Mouse (Mus musculus) liver, embryonic 14.5 days (tissue): Measurements from ENCODE around the gene Lrtm2. TPM values are rescaled to one million over a fixed set of nuclear protein-coding genes. Genes with fewer than 3 reads are reported as not detected.

Experiments
- ATAC-seq: fragments of 200-750 bp; cut with Nextera tagmentation; 2 replicates; pipeline ENCODE4 v1.8.0; 2017; ENCODE audit warnings: moderate number of reproducible peaks, mild to moderate bottlenecking, moderate library complexity; ENCODE audit not compliant: insufficient read depth
- DNase-seq, 3 experiments: peaks; one replicate each; pipeline ENCODE4 v3.0.0-alpha.2; 2012 to 2013; ENCODE audit warnings: low read depth in 3 of 3, low spot score in 3 of 3
- H3K27ac ChIP-seq: fragments of 300-500 bp; sonication (generic); 2 replicates; pipeline ENCODE4 v1.5.1; 2014; ENCODE audit warnings: moderate library complexity, mild to moderate bottlenecking, control low read depth, inconsistent platforms
- H3K27me3 ChIP-seq: fragments of 300-500 bp; sonication (generic); 2 replicates; pipeline ENCODE4 v1.6.1; 2014; ENCODE audit warnings: mild to moderate bottlenecking, low read length, moderate library complexity; ENCODE audit not compliant: control insufficient read depth, insufficient read depth
- H3K36me3 ChIP-seq: fragments of 300-500 bp; sonication (generic); replicated peaks from 2 replicates; pipeline ENCODE4 v1.6.1; 2014; ENCODE audit warnings: low read depth; ENCODE audit not compliant: control insufficient read depth, insufficient read depth
- H3K4me1 ChIP-seq, 2 experiments: fragments of 200-500 bp in 1 of 2; fragments of 300-500 bp in 1 of 2; sonication (generic) in 1 of 2; replicated peaks; 2 replicates each; pipeline ENCODE4 v1.6.1; 2012 to 2014; ENCODE audit warnings: antibody characterized with exemption in 1 of 2, inconsistent platforms in 1 of 2, low read length in 1 of 2; ENCODE audit not compliant: control insufficient read depth in 2 of 2, insufficient read depth in 2 of 2
- H3K4me2 ChIP-seq: fragments of 300-500 bp; sonication (generic); 2 replicates; pipeline ENCODE4 v1.6.1; 2014; ENCODE audit warnings: low read depth, mild to moderate bottlenecking, control low read depth, moderate library complexity
- H3K4me3 ChIP-seq, 2 experiments: fragments of 200-500 bp in 1 of 2; fragments of 300-500 bp in 1 of 2; sonication (generic) in 1 of 2; 2 replicates each; pipeline ENCODE4 v1.5.1; 2012 to 2014; ENCODE audit warnings: low read depth in 2 of 2, low read length in 2 of 2, mild to moderate bottlenecking in 2 of 2, control low read depth in 1 of 2, inconsistent platforms in 1 of 2, moderate library complexity in 1 of 2; ENCODE audit not compliant: insufficient read depth in 1 of 2
- H3K9ac ChIP-seq: fragments of 300-500 bp; sonication (generic); replicated peaks from 2 replicates; pipeline ENCODE4 v1.6.1; 2014; ENCODE audit warnings: mild to moderate bottlenecking, control low read depth, moderate library complexity
- H3K9me3 ChIP-seq: fragments of 300-500 bp; sonication (generic); 2 replicates; pipeline ENCODE4 v1.6.1; 2016; ENCODE audit warnings: low read length, mixed read lengths; ENCODE audit not compliant: control insufficient read depth
- CTCF ChIP-seq: IDR thresholded peaks from 2 replicates; pipeline ENCODE4 v1.5.1; 2016; ENCODE audit warnings: antibody characterized with exemption, low read depth, control low read depth
- EP300 ChIP-seq: IDR thresholded peaks from 2 replicates; pipeline ENCODE4 v1.6.1; 2016; ENCODE audit warnings: antibody characterized with exemption, low read depth
- WGBS: fragments of 180-500 bp; shearing (Covaris S2); extraction: QIAGEN DNeasy Blood & Tissue Kit; methylation state at CpG from one replicate; pipeline ENCODE4 v1.1.7; 2014; ENCODE audit not compliant: insufficient replicate concordance; 5-methylcytosine and 5-hydroxymethylcytosine counted together
- polyA plus RNA-seq, 2 experiments: library from polyadenylated mRNA; depleted of rRNA in 1 of 2; stranded (reverse) in 1 of 2; unstranded in 1 of 2; fragments of >200 nt; fragmentation: Nextera tagmentation in 1 of 2; extraction: Ambion mirVana in 1 of 2; gene quantifications; 2 replicates each; pipeline versions ENCODE4 v1.2.1 to v1.2.3; 2012 to 2014

Lrtm2 gene
- polyA plus RNA-seq (2012; rRNA removed) (0.02 and 0.08 TPM in 2 replicates), polyA plus RNA-seq (2014; fragmentation: Nextera tagmentation; extraction: Ambion mirVana) (0.04 TPM in 1 of 2 replicates, not detected in the other)

- WGBS, result 2% methylated on average over 31 of the region's 31 CpGs
- Histone ChIP-seq H3K4me1 (no peaks in the 10 kb centered on the region), H3K4me3 (no peak within 1 kb of the TSS), H3K27ac (no peak within 1 kb of the TSS), H3K9me3 (no peaks in the 10 kb centered on the region), H3K4me2 (no peak within 1 kb of the TSS), H3K9ac (no peak within 1 kb of the TSS), H3K27me3 (peaks cover 26% of the 10 kb centered on the region), H3K36me3 (no peaks in the 10 kb centered on the region)
- ATAC-seq, result no peak
- no peak for DNase-seq
- TF ChIP-seq EP300 (no peak), CTCF (no peak)
Measured at GRCm38 (mm10) chr6:119330506-119330905, at the start of gene Lrtm2. TSS of gene Lrtm2 (minus strand) at chr6:119330766.

GRCm38 (mm10) chr6:119378631-119379030 lies 48.1 kb upstream of the Lrtm2 start:
- no peak for ATAC-seq
- DNase-seq, result no peak
- peaks cover 13 to 35% of the 10 kb centered on the region in 2 experiments for H3K4me1 ChIP-seq
- no peak overlapping the region for H3K9ac ChIP-seq
- no peaks in the 10 kb centered on the region for H3K27me3 ChIP-seq
- 57% methylated on average over 1 of the region's 1 CpGs for WGBS
- H3K27ac ChIP-seq, result no peak overlapping the region
- no peak overlapping the region for H3K4me2 ChIP-seq
- H3K36me3 ChIP-seq, result no peaks in the 10 kb centered on the region; the same call in 1 of the 2 replicates
- H3K9me3 ChIP-seq, result no peaks in the 10 kb centered on the region
- H3K4me3 ChIP-seq, result no peak overlapping the region
- TF ChIP-seq CTCF (no peak), EP300 (no peak)

- Histone ChIP-seq H3K36me3 (no peaks in the 10 kb centered on the region; the same call in 1 of the 2 replicates), H3K9me3 (no peaks in the 10 kb centered on the region), H3K4me3 (no peak overlapping the region), H3K4me1 (peaks cover 18 to 41% of the 10 kb centered on the region in 2 experiments), H3K9ac (no peak overlapping the region), H3K27ac (no peak overlapping the region), H3K27me3 (no peaks in the 10 kb centered on the region), H3K4me2 (peak overlapping the region; percentile 3)
- WGBS, result 3% methylated on average over 2 of the region's 2 CpGs
- peak in 2 of 3 experiments; percentile 33 to 39 for DNase-seq
- no peak for TF ChIP-seq EP300
- no peak for TF ChIP-seq CTCF
- peak; percentile 55; the same call in 1 of the 2 replicates for ATAC-seq
Measured at GRCm38 (mm10) chr6:119377613-119378012, 47.0 kb upstream of the Lrtm2 start.

GRCm38 (mm10) chr6:119375035-119375434 lies 44.5 kb upstream of the Lrtm2 start:
- DNase-seq (no peak), ATAC-seq (no peak)
- WGBS, result 38% methylated on average over 5 of the region's 5 CpGs
- peaks cover 23 to 43% of the 10 kb centered on the region in 2 experiments for H3K4me1 ChIP-seq
- no peaks in the 10 kb centered on the region; the same call in 1 of the 2 replicates for H3K36me3 ChIP-seq
- no peak overlapping the region for H3K4me2 ChIP-seq
- no peak overlapping the region for H3K9ac ChIP-seq
- no peaks in the 10 kb centered on the region for H3K9me3 ChIP-seq
- no peaks in the 10 kb centered on the region for H3K27me3 ChIP-seq
- H3K27ac ChIP-seq, result no peak overlapping the region
- no peak for TF ChIP-seq EP300
- TF ChIP-seq CTCF, result peak; percentile 50
- no peak overlapping the region for H3K4me3 ChIP-seq

- Histone ChIP-seq H3K9me3 (no peaks in the 10 kb centered on the region), H3K36me3 (peaks cover 6% of the 10 kb centered on the region), H3K4me1 (peaks cover 23 to 38% of the 10 kb centered on the region in 2 experiments), H3K9ac (no peak overlapping the region), H3K27me3 (no peaks in the 10 kb centered on the region), H3K4me2 (no peak overlapping the region), H3K27ac (no peak overlapping the region), H3K4me3 (no peak overlapping the region)
- no peak for TF ChIP-seq EP300
- TF ChIP-seq CTCF, result no peak
- ATAC-seq (no peak), DNase-seq (no peak)
Measured at GRCm38 (mm10) chr6:119373000-119373705, 42.6 kb upstream of the Lrtm2 start.
